Comparison of ENCODE assay signal across 8 mouse cellular contexts in genomic region chr4:107453141-107453984, GRCm38 (mm10). TPM values are rescaled to one million over a fixed set of nuclear protein-coding genes. Genes with fewer than 3 reads are reported as not detected.
DNase-seq lines count a peak whose midpoint lies in the region; ATAC-seq and TF ChIP-seq lines count a peak whose summit lies in the region.

No protein-coding gene starts in this region.

- H3K27ac ChIP-seq in intestine, postnatal 0 days (ENCODE audit: low read depth, low read length) = no peak overlapping the region
- H3K27ac ChIP-seq in midbrain, embryonic 13.5 days = no peak overlapping the region; the same call in 1 of the 2 replicates

- DNase-seq in adipocyte (ENCODE audit: low spot score) = peak; percentile 92
- peak; percentile 84 for DNase-seq in gastrocnemius, postnatal 14 days
- peak; percentile 72 to 82 for DNase-seq in left cerebral cortex, postnatal 25 days (ENCODE audit: low spot score in 2 of 2)
- peak; percentile 51 for DNase-seq in skeletal muscle tissue, adult 2 months (ENCODE audit: low read depth, low spot score)

- no peak overlapping the region for H3K4me3 ChIP-seq in intestine, postnatal 0 days (ENCODE audit: low read depth, low read length)
- H3K4me3 ChIP-seq in midbrain, embryonic 13.5 days (replicated peaks) = no peak overlapping the region

- no peaks in the 10 kb centered on the region for H3K9me3 ChIP-seq in intestine, postnatal 0 days (ENCODE audit: control insufficient read depth)
- no peaks in the 10 kb centered on the region for H3K9me3 ChIP-seq in midbrain, embryonic 13.5 days

- no peak overlapping the region for H3K4me2 ChIP-seq in intestine, postnatal 0 days (replicated peaks; ENCODE audit: low read depth)
- no peak overlapping the region for H3K4me2 ChIP-seq in midbrain, embryonic 13.5 days (replicated peaks)

- peak; percentile 85 for ATAC-seq in common myeloid progenitor, adult 5-6 weeks (replicated peaks; ENCODE audit: low read depth, poor library complexity, severe bottlenecking)
- peak; percentile 60; the same call in 1 of the 2 replicates for ATAC-seq in intestine, postnatal 0 days
- peak; percentile 87 for ATAC-seq in midbrain, embryonic 13.5 days
- ATAC-seq in inflammation-experienced regulatory T-cells, adult 6 months = no peak

- no peak overlapping the region for H3K9ac ChIP-seq in intestine, postnatal 0 days (ENCODE audit: low read depth, low read length)
- no peak overlapping the region for H3K9ac ChIP-seq in midbrain, embryonic 13.5 days (replicated peaks)

- no peaks in the 10 kb centered on the region for H3K36me3 ChIP-seq in intestine, postnatal 0 days (ENCODE audit: control insufficient read depth, insufficient read depth)
- no peaks in the 10 kb centered on the region for H3K36me3 ChIP-seq in midbrain, embryonic 13.5 days

- peak; percentile 89 for TF ChIP-seq CTCF in intestine, postnatal 0 days (IDR thresholded peaks at IDR 0.05; ENCODE audit: low read depth)

- intact Hi-C loops in gastrocnemius, postnatal 14 days (cut with DNase I; ENCODE audit: low total_unique reads) = no loop called here
- intact Hi-C loops in left cerebral cortex, postnatal 25 days (cut with DNase I) = loop anchor here (2.0 kb wide), 1 partner anchor 31 kb away; no protein-coding TSS in a partner anchor

- H3K27me3 ChIP-seq in intestine, postnatal 0 days (replicated peaks; ENCODE audit: control insufficient read depth, insufficient read depth, low read length) = no peaks in the 10 kb centered on the region
- no peaks in the 10 kb centered on the region for H3K27me3 ChIP-seq in midbrain, embryonic 13.5 days

- no peaks in the 10 kb centered on the region for H3K4me1 ChIP-seq in intestine, postnatal 0 days (replicated peaks; ENCODE audit: control insufficient read depth, insufficient read depth, low read length)
- no peaks in the 10 kb centered on the region for H3K4me1 ChIP-seq in midbrain, embryonic 13.5 days (replicated peaks)

- WGBS in intestine, postnatal 0 days = 66% methylated on average over 16 of the region's 16 CpGs
- 59% methylated on average over 16 of the region's 16 CpGs for WGBS in midbrain, embryonic 13.5 days

RNA-seq across cellular contexts. Expression of gene Glis1, which starts 19.0 kb away (rescaled TPM):
- 0.34 TPM in 1 of 2 replicates, not detected in the other for total RNA-seq in common myeloid progenitor, adult 5-6 weeks (2017)
- under 1 TPM; 0.27 to 0.80 TPM for total RNA-seq in gastrocnemius, postnatal 14 days (2021)
- polyA plus RNA-seq in intestine, postnatal 0 days (2015; fragmentation: Nextera tagmentation; extraction: Ambion mirVana) = 0.14 and 0.18 TPM in 2 replicates
- 1 to 10 TPM in 1 of 2 experiments, under 1 TPM in 1; 0.82 to 1.1 TPM for total RNA-seq in left cerebral cortex, postnatal 25 days (2021)
- 1.0 and 1.5 TPM in 2 replicates for polyA plus RNA-seq in midbrain, embryonic 13.5 days (2015; fragmentation: Nextera tagmentation; extraction: Ambion mirVana)
- polyA plus RNA-seq in inflammation-experienced regulatory T-cells, adult 6 months (2017; shearing (Covaris generic)) = under 1 TPM in 1 of 3 experiments, not detected in 2; 0.30 TPM
